Mouse (Mus musculus): Measurements from ENCODE around the gene Grip1. TPM values are rescaled to one million over a fixed set of nuclear protein-coding genes. Genes with fewer than 3 reads are reported as not detected.

Gene Grip1
- polyA plus RNA-seq, 1 experiment from 2014 or later: 4.8 TPM

- 73% methylated on average over 6 of the region's 6 CpGs for WGBS
- no peak overlapping the region for H3K4me3 ChIP-seq (replicated peaks)
- H3K36me3 ChIP-seq: no peaks in the 10 kb centered on the region
- H3K9ac ChIP-seq: no peak overlapping the region
- H3K4me2 ChIP-seq (replicated peaks): no peak overlapping the region
- no peak for ATAC-seq (ENCODE audit: insufficient number of reproducible peaks, low FRiP score, low TSS enrichment, low read depth)
- no peaks in the 10 kb centered on the region for H3K27me3 ChIP-seq
- H3K27ac ChIP-seq (replicated peaks): no peak overlapping the region
- H3K9me3 ChIP-seq (replicated peaks): no peaks in the 10 kb centered on the region
- no peaks in the 10 kb centered on the region for H3K4me1 ChIP-seq
Observed at GRCm38 (mm10) chr10:119431801-119432200, 21.8 kb upstream of the Grip1 start.

- no peak for ATAC-seq (ENCODE audit: insufficient number of reproducible peaks, low FRiP score, low TSS enrichment, low read depth)
- no peak overlapping the region for H3K4me2 ChIP-seq (replicated peaks)
- H3K27ac ChIP-seq (replicated peaks): no peak overlapping the region
- H3K4me3 ChIP-seq (replicated peaks): no peak overlapping the region
- H3K36me3 ChIP-seq: no peaks in the 10 kb centered on the region
- no peaks in the 10 kb centered on the region for H3K4me1 ChIP-seq
- H3K9me3 ChIP-seq (replicated peaks): no peaks in the 10 kb centered on the region
- 88% methylated on average over 7 of the region's 7 CpGs for WGBS
- no peaks in the 10 kb centered on the region for H3K27me3 ChIP-seq
- H3K9ac ChIP-seq: no peak overlapping the region
Observed at GRCm38 (mm10) chr10:119435818-119436217, 17.8 kb upstream of the Grip1 start.

- Histone ChIP-seq H3K4me3 (replicated peaks) (no peak overlapping the region), H3K9me3 (replicated peaks) (no peaks in the 10 kb centered on the region), H3K36me3 (no peaks in the 10 kb centered on the region), H3K27me3 (no peaks in the 10 kb centered on the region), H3K4me2 (replicated peaks) (no peak overlapping the region), H3K9ac (no peak overlapping the region), H3K4me1 (no peaks in the 10 kb centered on the region), H3K27ac (replicated peaks) (no peak overlapping the region)
- no peak for ATAC-seq (ENCODE audit: insufficient number of reproducible peaks, low FRiP score, low TSS enrichment, low read depth)
- 80% methylated on average over 3 of the region's 3 CpGs for WGBS
Observed at GRCm38 (mm10) chr10:119437319-119437718, 16.3 kb upstream of the Grip1 start.

GRCm38 (mm10) chr10:119441743-119442142 is 11.9 kb upstream of the Grip1 start:
- no peak overlapping the region for H3K9ac ChIP-seq
- WGBS: 49% methylated on average over 6 of the region's 6 CpGs
- no peak overlapping the region for H3K27ac ChIP-seq (replicated peaks)
- H3K4me1 ChIP-seq: no peaks in the 10 kb centered on the region
- H3K27me3 ChIP-seq: no peaks in the 10 kb centered on the region
- no peak for ATAC-seq (ENCODE audit: insufficient number of reproducible peaks, low FRiP score, low TSS enrichment, low read depth)
- no peak overlapping the region for H3K4me2 ChIP-seq (replicated peaks)
- H3K36me3 ChIP-seq: no peaks in the 10 kb centered on the region
- no peak overlapping the region for H3K4me3 ChIP-seq (replicated peaks)
- H3K9me3 ChIP-seq (replicated peaks): no peaks in the 10 kb centered on the region

- Histone ChIP-seq H3K4me2 (replicated peaks) (no peak overlapping the region), H3K9me3 (replicated peaks) (no peaks in the 10 kb centered on the region), H3K4me1 (0 out of 2 replicates have a peak, but pooled peaks cover 1% of the 10 kb centered on the region), H3K4me3 (replicated peaks) (no peak overlapping the region), H3K9ac (no peak overlapping the region), H3K27ac (replicated peaks) (no peak overlapping the region), H3K36me3 (no peaks in the 10 kb centered on the region), H3K27me3 (0 out of 2 replicates have a peak, but pooled peaks cover 2% of the 10 kb centered on the region)
- WGBS: 69% methylated on average over 14 of the region's 14 CpGs
- ATAC-seq (ENCODE audit: insufficient number of reproducible peaks, low FRiP score, low TSS enrichment, low read depth): no peak
Observed at GRCm38 (mm10) chr10:119447392-119447914, 6.2 kb upstream of the Grip1 start.

- Histone ChIP-seq H3K4me1 (peaks cover 6% of the 10 kb centered on the region; the same call in 1 of the 2 replicates), H3K4me2 (replicated peaks) (no peak overlapping the region), H3K4me3 (replicated peaks) (no peak overlapping the region), H3K27me3 (0 out of 2 replicates have a peak, but pooled peaks cover 3% of the 10 kb centered on the region), H3K9me3 (replicated peaks) (no peaks in the 10 kb centered on the region), H3K9ac (no peak overlapping the region), H3K27ac (replicated peaks) (no peak overlapping the region), H3K36me3 (no peaks in the 10 kb centered on the region)
- no peak for ATAC-seq (ENCODE audit: insufficient number of reproducible peaks, low FRiP score, low TSS enrichment, low read depth)
- 84% methylated on average over 3 of the region's 3 CpGs for WGBS
Observed at GRCm38 (mm10) chr10:119447930-119448329, 5.7 kb upstream of the Grip1 start.

GRCm38 (mm10) chr10:119452698-119453097 is 932 bp upstream of the Grip1 start:
- peaks cover 21% of the 10 kb centered on the region; the same call in 1 of the 2 replicates for H3K4me1 ChIP-seq
- WGBS: 33% methylated on average over 5 of the region's 5 CpGs
- no peaks in the 10 kb centered on the region for H3K9me3 ChIP-seq (replicated peaks)
- H3K4me3 ChIP-seq (replicated peaks): peak overlapping the region; percentile 71
- 0 out of 2 replicates have a peak, but pooled peaks cover 3% of the 10 kb centered on the region for H3K27me3 ChIP-seq
- no peaks in the 10 kb centered on the region for H3K36me3 ChIP-seq
- peak overlapping the region; percentile 97 for H3K4me2 ChIP-seq (replicated peaks)
- ATAC-seq (ENCODE audit: insufficient number of reproducible peaks, low FRiP score, low TSS enrichment, low read depth): no peak
- H3K27ac ChIP-seq (replicated peaks): no peak overlapping the region
- H3K9ac ChIP-seq: no peak overlapping the region

GRCm38 (mm10) chr10:119454106-119454667 is 557 bp downstream of the Grip1 start:
- 0 out of 2 replicates have a peak, but pooled peaks cover 3% of the 10 kb centered on the region for H3K27me3 ChIP-seq
- H3K9ac ChIP-seq: peak overlapping the region; percentile 62
- peak overlapping the region; percentile 97 for H3K4me2 ChIP-seq (replicated peaks)
- H3K4me3 ChIP-seq (replicated peaks): peak overlapping the region; percentile 71
- under 1% methylated on average over 50 of the region's 57 CpGs for WGBS
- peak; percentile 75 for ATAC-seq (ENCODE audit: insufficient number of reproducible peaks, low FRiP score, low TSS enrichment, low read depth)
- H3K36me3 ChIP-seq: no peaks in the 10 kb centered on the region
- no peaks in the 10 kb centered on the region for H3K9me3 ChIP-seq (replicated peaks)
- peaks cover 21% of the 10 kb centered on the region; the same call in 1 of the 2 replicates for H3K4me1 ChIP-seq
- H3K27ac ChIP-seq (replicated peaks): peak overlapping the region; percentile 66

GRCm38 (mm10) chr10:119454668-119455542 is 1.3 kb downstream of the Grip1 start:
- ATAC-seq (ENCODE audit: insufficient number of reproducible peaks, low FRiP score, low TSS enrichment, low read depth): no peak

GRCm38 (mm10) chr10:119455543-119455940 is 1.9 kb downstream of the Grip1 start:
- Histone ChIP-seq H3K36me3 (no peaks in the 10 kb centered on the region), H3K9ac (no peak overlapping the region), H3K4me1 (peaks cover 21% of the 10 kb centered on the region; the same call in 1 of the 2 replicates), H3K4me3 (replicated peaks) (peak overlapping the region; percentile 71), H3K9me3 (replicated peaks) (no peaks in the 10 kb centered on the region), H3K27ac (replicated peaks) (no peak overlapping the region), H3K27me3 (0 out of 2 replicates have a peak, but pooled peaks cover 3% of the 10 kb centered on the region), H3K4me2 (replicated peaks) (peak overlapping the region; percentile 97)
- no peak for ATAC-seq (ENCODE audit: insufficient number of reproducible peaks, low FRiP score, low TSS enrichment, low read depth)
- 16% methylated on average over 10 of the region's 10 CpGs for WGBS

More at GRCm38 (mm10) chr10:119454668-119455542, 1.3 kb downstream of the Grip1 start:
- Histone ChIP-seq H3K4me1 (peaks cover 21% of the 10 kb centered on the region; the same call in 1 of the 2 replicates), H3K4me3 (replicated peaks) (peak overlapping the region; percentile 71), H3K9me3 (replicated peaks) (no peaks in the 10 kb centered on the region), H3K9ac (peak overlapping the region; percentile 62), H3K27me3 (0 out of 2 replicates have a peak, but pooled peaks cover 3% of the 10 kb centered on the region), H3K27ac (replicated peaks) (peak overlapping the region; percentile 66; the same call in 1 of the 2 replicates), H3K36me3 (no peaks in the 10 kb centered on the region), H3K4me2 (replicated peaks) (peak overlapping the region; percentile 97)
- WGBS: under 1% methylated on average over 31 of the region's 31 CpGs

- H3K9ac ChIP-seq: no peak overlapping the region
- 91% methylated on average over 5 of the region's 5 CpGs for WGBS
- no peak for ATAC-seq (ENCODE audit: insufficient number of reproducible peaks, low FRiP score, low TSS enrichment, low read depth)
- H3K36me3 ChIP-seq: no peaks in the 10 kb centered on the region
- H3K4me1 ChIP-seq: peaks cover 21% of the 10 kb centered on the region; the same call in 1 of the 2 replicates
- no peaks in the 10 kb centered on the region for H3K9me3 ChIP-seq (replicated peaks)
- H3K4me3 ChIP-seq (replicated peaks): no peak overlapping the region
- H3K27me3 ChIP-seq: 0 out of 2 replicates have a peak, but pooled peaks cover 3% of the 10 kb centered on the region
- H3K4me2 ChIP-seq (replicated peaks): no peak overlapping the region
- H3K27ac ChIP-seq (replicated peaks): no peak overlapping the region
Observed at GRCm38 (mm10) chr10:119457121-119457520, 3.5 kb downstream of the Grip1 start.
